Mouse (Mus musculus): ENCODE data around the gene Cdk2ap2. TPM values are rescaled to one million over a fixed set of nuclear protein-coding genes. Genes with fewer than 3 reads are reported as not detected.

The Cdk2ap2 gene
- polyA plus RNA-seq, 1 experiment from 2014 or later = 134 TPM

DNA sequence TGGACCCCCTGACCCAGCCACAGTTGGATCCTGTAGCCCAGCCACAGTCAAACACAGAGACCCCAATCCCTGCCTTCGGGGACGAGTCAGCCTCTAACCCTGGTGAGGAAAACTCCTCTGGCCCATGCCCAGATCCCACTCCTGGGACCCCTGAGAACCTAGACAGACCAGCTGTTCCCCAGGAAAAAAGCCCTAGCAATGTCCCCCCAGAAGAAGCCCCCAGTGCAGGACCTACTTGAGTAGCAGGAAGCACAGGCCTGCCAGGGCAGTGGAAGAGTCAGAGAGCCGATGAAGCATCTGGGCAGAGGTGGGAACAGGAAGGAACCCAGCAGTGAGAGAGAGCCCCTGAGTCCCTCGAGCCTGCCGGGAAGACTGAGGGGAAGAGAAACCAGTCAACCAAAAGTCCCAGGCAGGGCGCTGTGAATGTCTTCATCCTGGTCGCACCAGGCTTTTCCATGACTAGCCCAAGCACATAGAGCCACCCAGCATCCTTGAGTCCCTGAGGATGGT is 46.8 kb downstream of the Cdk2ap2 start, which contains the start of gene Cabp4:
Gene Cabp4, minus strand, starts transcription at position 275 of the 510 bp plus-strand sequence.
- WGBS = 80% methylated on average over 7 of the region's 7 CpGs
- H3K9ac ChIP-seq (ENCODE audit: low read length) = no peak within 1 kb of the TSS
- H3K4me1 ChIP-seq (replicated peaks; ENCODE audit: control insufficient read depth, insufficient read depth) = no peaks in the 10 kb centered on the region
- ATAC-seq (ENCODE audit: low FRiP score, low TSS enrichment) = no peak
- TF ChIP-seq CTCF (IDR thresholded peaks at IDR 0.05; ENCODE audit: low read depth) (no peak), EP300 (optimal IDR thresholded peaks at IDR 0.05) (no peak)
- H3K4me2 ChIP-seq (replicated peaks; ENCODE audit: low read depth) = no peak within 1 kb of the TSS
- DNase-seq (ENCODE audit: low spot score) = no peak
- no peaks in the 10 kb centered on the region for H3K36me3 ChIP-seq (ENCODE audit: control insufficient read depth, insufficient read depth, low read length)
- no peak within 1 kb of the TSS for H3K4me3 ChIP-seq (ENCODE audit: low read depth, low read length)
- H3K27me3 ChIP-seq (ENCODE audit: control insufficient read depth, insufficient read depth, low read length) = no peaks in the 10 kb centered on the region
- H3K27ac ChIP-seq (replicated peaks) = no peak within 1 kb of the TSS
- H3K9me3 ChIP-seq (ENCODE audit: control insufficient read depth, low read length) = no peaks in the 10 kb centered on the region

DNA sequence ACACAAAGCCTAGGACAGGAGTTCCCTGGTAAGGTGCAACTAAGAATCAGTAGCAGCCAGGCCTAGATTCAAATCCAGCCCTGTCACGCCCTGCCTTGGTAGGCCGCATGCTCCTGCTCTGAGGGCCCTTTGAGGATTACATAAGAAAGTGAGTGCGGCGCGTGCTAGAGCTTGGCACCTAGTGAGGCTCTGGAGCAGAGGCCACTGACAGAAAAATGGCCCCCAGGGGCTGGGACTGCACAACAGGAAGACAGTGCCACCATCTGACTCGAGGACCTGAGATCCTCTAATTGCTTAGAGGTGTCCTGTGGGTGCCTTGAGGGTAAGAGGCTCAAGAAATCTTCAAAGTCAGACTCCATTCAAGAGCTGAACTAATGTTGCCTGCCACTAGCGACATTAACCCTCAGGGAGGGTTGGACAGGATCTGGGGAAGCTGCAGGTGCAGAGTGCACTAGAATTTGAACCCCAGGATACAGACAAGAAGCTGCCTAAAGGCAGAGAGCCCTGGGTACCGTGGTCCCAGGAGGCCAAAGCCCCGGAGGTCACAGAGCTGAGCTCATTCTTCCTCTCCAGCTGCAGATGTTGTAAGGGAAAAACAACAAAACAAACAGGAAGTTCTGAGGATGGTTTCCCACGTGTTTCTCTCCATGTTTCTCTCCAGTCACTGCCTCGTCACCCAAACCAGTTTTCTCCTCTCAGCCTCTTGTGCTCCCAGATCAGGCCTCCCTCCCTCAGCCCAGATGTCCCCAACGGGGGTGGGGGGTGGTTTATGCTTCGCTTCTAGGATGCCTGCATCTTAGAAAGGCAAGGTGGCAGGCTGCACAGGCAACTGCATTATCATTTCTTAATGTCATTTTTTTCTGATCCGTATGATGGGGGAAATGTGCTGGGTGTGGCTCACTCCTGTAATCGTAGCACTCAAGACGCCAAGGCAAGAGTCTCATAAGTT is 47.8 kb downstream of the Cdk2ap2 start:
- Histone ChIP-seq H3K9me3 (ENCODE audit: control insufficient read depth, low read length) (no peaks in the 10 kb centered on the region), H3K9ac (ENCODE audit: low read length) (no peak overlapping the region), H3K27me3 (ENCODE audit: control insufficient read depth, insufficient read depth, low read length) (no peaks in the 10 kb centered on the region), H3K4me3 (ENCODE audit: low read depth, low read length) (no peak overlapping the region), H3K4me1 (replicated peaks; ENCODE audit: control insufficient read depth, insufficient read depth) (no peaks in the 10 kb centered on the region), H3K4me2 (replicated peaks; ENCODE audit: low read depth) (no peak overlapping the region), H3K27ac (replicated peaks) (no peak overlapping the region), H3K36me3 (ENCODE audit: control insufficient read depth, insufficient read depth, low read length) (no peaks in the 10 kb centered on the region)
- DNase-seq (ENCODE audit: low spot score) = no peak
- no peak for ATAC-seq (ENCODE audit: low FRiP score, low TSS enrichment)
- TF ChIP-seq CTCF (IDR thresholded peaks at IDR 0.05; ENCODE audit: low read depth) = no peak
- TF ChIP-seq EP300 (optimal IDR thresholded peaks at IDR 0.05) = no peak
- 74% methylated on average over 16 of the region's 16 CpGs for WGBS

DNA sequence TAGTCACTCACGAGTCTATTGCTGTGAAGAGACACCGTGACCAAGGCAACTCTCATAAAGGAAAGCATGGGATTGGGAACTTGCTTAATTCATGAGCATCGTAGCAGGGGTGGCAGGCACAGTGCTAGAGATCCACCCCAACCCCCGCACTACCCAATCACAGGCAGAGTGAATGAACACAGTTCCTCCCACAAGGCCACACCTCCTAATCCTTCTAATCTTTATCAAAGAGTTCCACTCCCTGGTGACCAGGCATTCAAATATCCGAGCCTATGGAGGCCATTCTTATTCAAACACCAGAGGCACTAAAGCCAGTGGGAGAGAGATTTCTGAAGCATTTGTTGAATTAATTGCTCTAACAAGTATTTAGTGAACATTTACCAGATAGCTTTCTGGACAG is 49.0 kb downstream of the Cdk2ap2 start:
- DNase-seq (ENCODE audit: low spot score) = no peak
- TF ChIP-seq CTCF (IDR thresholded peaks at IDR 0.05; ENCODE audit: low read depth) = no peak
- no peak for TF ChIP-seq EP300 (optimal IDR thresholded peaks at IDR 0.05)
- no peak overlapping the region for H3K9ac ChIP-seq (ENCODE audit: low read length)
- no peaks in the 10 kb centered on the region for H3K4me1 ChIP-seq (replicated peaks; ENCODE audit: control insufficient read depth, insufficient read depth)
- no peak overlapping the region for H3K27ac ChIP-seq (replicated peaks)
- H3K27me3 ChIP-seq (ENCODE audit: control insufficient read depth, insufficient read depth, low read length) = no peaks in the 10 kb centered on the region
- H3K4me3 ChIP-seq (ENCODE audit: low read depth, low read length) = no peak overlapping the region
- H3K9me3 ChIP-seq (ENCODE audit: control insufficient read depth, low read length) = no peaks in the 10 kb centered on the region
- H3K36me3 ChIP-seq (ENCODE audit: control insufficient read depth, insufficient read depth, low read length) = peaks cover 5% of the 10 kb centered on the region; the same call in 1 of the 2 replicates
- H3K4me2 ChIP-seq (replicated peaks; ENCODE audit: low read depth) = no peak overlapping the region
- 88% methylated on average over 5 of the region's 5 CpGs for whole genome bisulfite sequencing
- ATAC-seq (ENCODE audit: low FRiP score, low TSS enrichment) = no peak

DNA sequence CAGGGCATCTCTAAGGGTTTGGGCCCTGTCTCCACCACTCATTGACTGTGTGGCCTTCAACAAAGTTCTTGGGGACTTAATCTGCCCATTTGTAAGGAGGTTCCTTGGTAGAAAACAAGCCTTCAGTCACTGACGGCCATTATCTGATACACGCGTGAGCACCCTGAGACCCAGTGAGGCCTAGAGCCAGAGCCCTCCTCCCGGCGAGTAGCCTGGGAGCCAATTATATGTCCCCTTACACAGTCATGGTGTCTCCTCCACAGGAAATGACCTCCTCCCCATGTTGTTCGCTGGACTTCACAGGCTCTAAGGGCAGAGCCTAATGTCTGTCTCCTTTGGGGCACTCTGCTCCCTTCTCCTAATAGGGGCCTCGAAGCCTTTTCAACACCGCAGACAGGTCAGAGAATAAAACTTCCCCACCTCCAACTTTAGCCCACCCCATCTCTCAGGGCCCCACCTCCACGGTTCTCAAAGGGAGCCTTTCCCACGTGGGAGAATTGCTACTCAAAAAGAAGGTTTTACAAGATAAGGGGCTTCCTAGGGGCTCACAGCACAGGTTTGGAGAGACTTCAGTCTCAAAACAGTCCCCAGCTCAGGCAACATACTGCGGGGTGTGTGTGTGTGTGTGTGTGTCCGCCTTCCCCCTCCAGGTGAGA is 49.5 kb downstream of the Cdk2ap2 start:
- peaks cover 5% of the 10 kb centered on the region; the same call in 1 of the 2 replicates for H3K36me3 ChIP-seq (ENCODE audit: control insufficient read depth, insufficient read depth, low read length)
- TF ChIP-seq EP300 (optimal IDR thresholded peaks at IDR 0.05) (no peak), CTCF (IDR thresholded peaks at IDR 0.05; ENCODE audit: low read depth) (no peak)
- no peaks in the 10 kb centered on the region for H3K4me1 ChIP-seq (replicated peaks; ENCODE audit: control insufficient read depth, insufficient read depth)
- no peaks in the 10 kb centered on the region for H3K9me3 ChIP-seq (ENCODE audit: control insufficient read depth, low read length)
- no peak overlapping the region for H3K4me3 ChIP-seq (ENCODE audit: low read depth, low read length)
- no peak overlapping the region for H3K27ac ChIP-seq (replicated peaks)
- H3K27me3 ChIP-seq (ENCODE audit: control insufficient read depth, insufficient read depth, low read length) = no peaks in the 10 kb centered on the region
- H3K9ac ChIP-seq (ENCODE audit: low read length) = no peak overlapping the region
- 72% methylated on average over 12 of the region's 12 CpGs for WGBS
- ATAC-seq (ENCODE audit: low FRiP score, low TSS enrichment) = no peak
- no peak for DNase-seq (ENCODE audit: low spot score)
- H3K4me2 ChIP-seq (replicated peaks; ENCODE audit: low read depth) = no peak overlapping the region

DNA sequence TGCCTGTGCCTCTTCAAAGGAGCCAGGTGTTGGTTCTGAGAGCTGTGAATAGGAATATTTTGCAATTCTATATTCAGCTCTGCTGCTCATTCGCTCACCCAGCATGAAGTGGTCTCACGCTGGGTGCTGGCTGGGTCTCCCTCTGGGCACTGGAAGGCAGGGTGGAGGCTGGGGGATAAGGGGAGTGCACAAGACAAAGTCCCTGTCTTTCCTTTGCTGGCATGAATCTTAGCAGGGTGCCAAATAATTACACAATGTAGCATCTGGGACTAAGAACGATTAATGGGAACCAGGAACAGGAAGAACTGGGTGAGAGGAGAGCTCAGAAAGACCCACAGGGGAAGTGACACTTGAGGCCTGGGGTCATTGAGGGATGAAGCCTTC is 50.0 kb downstream of the Cdk2ap2 start:
- H3K36me3 ChIP-seq (ENCODE audit: control insufficient read depth, insufficient read depth, low read length) = peaks cover 5% of the 10 kb centered on the region; the same call in 1 of the 2 replicates
- no peak for TF ChIP-seq CTCF (IDR thresholded peaks at IDR 0.05; ENCODE audit: low read depth)
- TF ChIP-seq EP300 (optimal IDR thresholded peaks at IDR 0.05) = no peak
- no peak for DNase-seq (ENCODE audit: low spot score)
- no peak overlapping the region for H3K9ac ChIP-seq (ENCODE audit: low read length)
- no peaks in the 10 kb centered on the region for H3K9me3 ChIP-seq (ENCODE audit: control insufficient read depth, low read length)
- H3K27me3 ChIP-seq (ENCODE audit: control insufficient read depth, insufficient read depth, low read length) = no peaks in the 10 kb centered on the region
- H3K4me3 ChIP-seq (ENCODE audit: low read depth, low read length) = no peak overlapping the region
- no peaks in the 10 kb centered on the region for H3K4me1 ChIP-seq (replicated peaks; ENCODE audit: control insufficient read depth, insufficient read depth)
- no peak overlapping the region for H3K27ac ChIP-seq (replicated peaks)
- no peak for ATAC-seq (ENCODE audit: low FRiP score, low TSS enrichment)
- H3K4me2 ChIP-seq (replicated peaks; ENCODE audit: low read depth) = no peak overlapping the region
- WGBS = 67% methylated on average over 3 of the region's 3 CpGs
